Mouse (Mus musculus): ENCODE results near the gene Pld3.

DNA sequence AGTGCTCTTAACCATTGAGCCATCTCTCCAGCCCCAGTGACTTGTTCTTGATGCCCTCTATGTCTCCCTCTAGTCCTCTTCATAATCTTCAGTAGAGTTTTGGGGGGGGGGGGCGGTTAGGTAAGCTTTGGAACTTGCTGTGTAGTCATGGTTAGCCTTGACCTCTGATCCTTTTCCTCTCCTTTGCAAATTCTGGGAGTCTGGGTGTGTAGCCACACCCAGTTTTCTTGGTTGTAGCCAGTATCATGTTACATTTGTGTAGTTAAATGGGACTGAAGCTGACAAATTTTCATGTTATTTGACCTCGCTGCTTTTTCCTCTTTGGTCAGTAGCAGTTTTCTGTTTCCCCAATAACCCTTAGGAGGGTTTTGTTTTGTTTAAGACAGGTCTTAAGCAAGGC lies 33.8 kb upstream of the Pld3 start:
- TF ChIP-seq CTCF (IDR thresholded peaks at IDR 0.05; ENCODE audit: low read depth, low read length) (no peak), POLR2A (IDR thresholded peaks at IDR 0.05; ENCODE audit: extremely low read depth, insufficient read depth, low read length) (no peak)
